Mouse (Mus musculus): ENCODE data around the gene Txndc12.

Gene Txndc12

GRCm38 (mm10) chr4:108834115-108834970 lies at the start of gene Txndc12:
TSS of gene Txndc12 (plus strand) at chr4:108834601.
- DNase-seq (ENCODE audit: low spot score): peak; percentile 92

- no peak for DNase-seq (ENCODE audit: low spot score)
Observed at GRCm38 (mm10) chr4:108789258-108789936, 45.0 kb upstream of the Txndc12 start.

- no peak for DNase-seq (ENCODE audit: low spot score)
Observed at GRCm38 (mm10) chr4:108790507-108790906, 43.9 kb upstream of the Txndc12 start.

GRCm38 (mm10) chr4:108793941-108794340 lies 40.5 kb upstream of the Txndc12 start:
- no peak for DNase-seq (ENCODE audit: low spot score)

GRCm38 (mm10) chr4:108796701-108797100 lies 37.7 kb upstream of the Txndc12 start:
- DNase-seq (ENCODE audit: low spot score): no peak

GRCm38 (mm10) chr4:108798083-108798830 lies 36.1 kb upstream of the Txndc12 start:
- peak; percentile 90 for DNase-seq (ENCODE audit: low spot score)

GRCm38 (mm10) chr4:108803535-108803934 lies 30.9 kb upstream of the Txndc12 start:
- DNase-seq (ENCODE audit: low spot score): no peak

GRCm38 (mm10) chr4:108811142-108811541 lies 23.3 kb upstream of the Txndc12 start:
- DNase-seq (ENCODE audit: low spot score): no peak

GRCm38 (mm10) chr4:108811550-108811949 lies 22.9 kb upstream of the Txndc12 start:
- no peak for DNase-seq (ENCODE audit: low spot score)

- DNase-seq (ENCODE audit: low spot score): no peak
Observed at GRCm38 (mm10) chr4:108825677-108826076, 8.7 kb upstream of the Txndc12 start.

GRCm38 (mm10) chr4:108826096-108826495 lies 8.3 kb upstream of the Txndc12 start:
- no peak for DNase-seq (ENCODE audit: low spot score)

GRCm38 (mm10) chr4:108826643-108827042 lies 7.8 kb upstream of the Txndc12 start:
- DNase-seq (ENCODE audit: low spot score): no peak

- peak; percentile 45 for DNase-seq (ENCODE audit: low spot score)
Observed at GRCm38 (mm10) chr4:108830698-108831097, 3.7 kb upstream of the Txndc12 start.

GRCm38 (mm10) chr4:108832916-108833827 lies 1.2 kb upstream of the Txndc12 start, which contains the start of gene Btf3l4:
TSS of gene Btf3l4 (minus strand) at chr4:108833614.
- peak; percentile 93 for DNase-seq (ENCODE audit: low spot score)

GRCm38 (mm10) chr4:108833828-108834114 lies 630 bp upstream of the Txndc12 start:
- no peak for DNase-seq (ENCODE audit: low spot score)

- DNase-seq (ENCODE audit: low spot score): no peak
Observed at GRCm38 (mm10) chr4:108834971-108835311, 540 bp downstream of the Txndc12 start.

GRCm38 (mm10) chr4:108835496-108835895 lies 1.1 kb downstream of the Txndc12 start:
- no peak for DNase-seq (ENCODE audit: low spot score)

- DNase-seq (ENCODE audit: low spot score): peak; percentile 20
Observed at GRCm38 (mm10) chr4:108838031-108838430, 3.6 kb downstream of the Txndc12 start.

GRCm38 (mm10) chr4:108841920-108842578 lies 7.6 kb downstream of the Txndc12 start:
- no peak for DNase-seq (ENCODE audit: low spot score)

GRCm38 (mm10) chr4:108843336-108843735 lies 8.9 kb downstream of the Txndc12 start:
- DNase-seq (ENCODE audit: low spot score): no peak

All from adipocyte (in vitro differentiated cells).